Mouse (Mus musculus): ENCODE results near the gene Hnmt.
"Not testable (repeated sequence)": the region's sequence is repeated elsewhere in the genome, so short reads cannot be mapped to it uniquely, and the experiment has no call there.

Gene Hnmt

GRCm38 (mm10) chr2:24049344-24049990 lies at the start of gene Hnmt:
TSS of gene Hnmt (minus strand) at chr2:24049394.
- no peak for DNase-seq

GRCm38 (mm10) chr2:24096495-24096894 lies 47.3 kb upstream of the Hnmt start, which contains the start of gene Tbpl2:
TSS of gene Tbpl2 (minus strand) at chr2:24096595.
- DNase-seq: no peak

- DNase-seq: no peak
Observed at GRCm38 (mm10) chr2:24090921-24091320, 41.7 kb upstream of the Hnmt start.

- DNase-seq: no peak
Observed at GRCm38 (mm10) chr2:24050459-24050858, 1.3 kb upstream of the Hnmt start.

GRCm38 (mm10) chr2:24048480-24049097 lies 605 bp downstream of the Hnmt start:
- DNase-seq: no peak

- no peak for DNase-seq
Observed at GRCm38 (mm10) chr2:24047551-24048479, 1.4 kb downstream of the Hnmt start.

GRCm38 (mm10) chr2:24042901-24043300 lies 6.3 kb downstream of the Hnmt start:
- DNase-seq: no peak

GRCm38 (mm10) chr2:24040531-24040930 lies 8.7 kb downstream of the Hnmt start:
- no peak for DNase-seq

GRCm38 (mm10) chr2:24019386-24019785 lies 29.8 kb downstream of the Hnmt start:
- not testable (repeated sequence) for DNase-seq

- no peak for DNase-seq
Observed at GRCm38 (mm10) chr2:24018966-24019365, 30.2 kb downstream of the Hnmt start.

- DNase-seq: no peak
Observed at GRCm38 (mm10) chr2:24014957-24015356, 34.2 kb downstream of the Hnmt start.

GRCm38 (mm10) chr2:23999323-23999722 lies 49.9 kb downstream of the Hnmt start:
- no peak for DNase-seq

- no peak for DNase-seq
Observed at GRCm38 (mm10) chr2:23998836-23999235, 50.4 kb downstream of the Hnmt start.

GRCm38 (mm10) chr2:23996830-23997229 lies 52.4 kb downstream of the Hnmt start:
- no peak for DNase-seq

- not testable (repeated sequence) for DNase-seq
Observed at GRCm38 (mm10) chr2:23990034-23990573, 59.1 kb downstream of the Hnmt start.

GRCm38 (mm10) chr2:23987283-23987682 lies 61.9 kb downstream of the Hnmt start:
- no peak for DNase-seq

- no peak for DNase-seq
Observed at GRCm38 (mm10) chr2:23983343-23983742, 65.9 kb downstream of the Hnmt start.

- DNase-seq: no peak
Observed at GRCm38 (mm10) chr2:23982860-23983259, 66.3 kb downstream of the Hnmt start.

- not testable (repeated sequence) for DNase-seq
Observed at GRCm38 (mm10) chr2:23960659-23961274, 88.4 kb downstream of the Hnmt start.

All from cerebellum, adult 11 months (tissue).